ENCODE assay signal across 10 mouse cellular contexts in genomic region chr1:21068491-21068890, GRCm38 (mm10). TPM values are rescaled to one million over a fixed set of nuclear protein-coding genes. Genes with fewer than 3 reads are reported as not detected.
DNase-seq lines count a peak whose midpoint lies in the region; ATAC-seq and TF ChIP-seq lines count a peak whose summit lies in the region.
"Had no signal": no experiment of that assay in that cellular context is flagged by ENCODE, and none has a peak within 500 bp of the region (broad histone marks: within the 10 kb centered on the region; RNA-seq: fewer than 3 reads in every experiment).

No protein-coding gene starts in this region.

- no peak overlapping the region for H3K9ac ChIP-seq in liver, adult 2 months (ENCODE audit: low read depth, low read length)
- no peak overlapping the region for H3K9ac ChIP-seq in liver, postnatal 0 days (replicated peaks)

- no peak for TF ChIP-seq CTCF in liver, adult 2 months (IDR thresholded peaks at IDR 0.05; ENCODE audit: low read depth, low read length)
- no peak for TF ChIP-seq CTCF in liver, postnatal 0 days (IDR thresholded peaks at IDR 0.05; ENCODE audit: low read depth)

- no peak overlapping the region for H3K4me3 ChIP-seq in liver, adult 2 months (ENCODE audit: insufficient read depth, low read depth, low read length)
- no peak overlapping the region for H3K4me3 ChIP-seq in liver, postnatal 0 days (ENCODE audit: low read depth, low read length)

- peaks cover 14% of the 10 kb centered on the region; the same call in 1 of the 2 replicates for H3K79me2 ChIP-seq in liver, adult 2 months (ENCODE audit: control insufficient read depth, insufficient read depth, low read length)

- H3K4me1 ChIP-seq in liver, adult 2 months (ENCODE audit: control insufficient read depth, insufficient read depth, low read length), result peaks cover 14% of the 10 kb centered on the region
- peaks cover 20% of the 10 kb centered on the region for H3K4me1 ChIP-seq in liver, postnatal 0 days (ENCODE audit: insufficient read depth)

- no peaks in the 10 kb centered on the region for H3K9me3 ChIP-seq in liver, postnatal 0 days (ENCODE audit: low read length)

- TF ChIP-seq POLR2A in liver, adult 2 months (IDR thresholded peaks at IDR 0.05; ENCODE audit: extremely low read depth, insufficient read depth, low read length), result no peak

- no peak overlapping the region for H3K4me2 ChIP-seq in liver, postnatal 0 days (ENCODE audit: low read depth, low read length)

- ATAC-seq in liver, postnatal 0 days, result peak; percentile 81

- H3K36me3 ChIP-seq in liver, adult 2 months (ENCODE audit: control insufficient read depth, insufficient read depth, low read length), result no peaks in the 10 kb centered on the region
- H3K36me3 ChIP-seq in liver, postnatal 0 days (replicated peaks; ENCODE audit: insufficient read depth, low read length), result no peaks in the 10 kb centered on the region; the same call in 1 of the 2 replicates

- WGBS in liver, adult 2 months, result 38% methylated on average over 1 of the region's 1 CpGs
- 24% methylated on average over 1 of the region's 1 CpGs for WGBS in liver, postnatal 0 days (ENCODE audit: insufficient replicate concordance)

- no peak overlapping the region for H3K27ac ChIP-seq in liver, adult 2 months (replicated peaks; ENCODE audit: insufficient read depth, low read depth, low read length)
- 0 out of 2 replicates have a peak overlapping the region, but pooled peaks have one; percentile 5 for H3K27ac ChIP-seq in liver, postnatal 0 days (ENCODE audit: low read depth)

- no peak for TF ChIP-seq EP300 in liver, postnatal 0 days (IDR thresholded peaks at IDR 0.05; ENCODE audit: low read depth)

- peak; percentile 21 for DNase-seq in cerebellum, adult 11-12 months
- no peak for DNase-seq in cerebellum, postnatal 4 days (ENCODE audit: low spot score in 2 of 2)
- DNase-seq in liver, adult 2 months (ENCODE audit: extremely low read depth, low read depth, low spot score), result peak; percentile 71
- no peak for DNase-seq in liver
- DNase-seq in cerebellum, adult 9-11 months, result peak; percentile 14
- DNase-seq in liver, postnatal 0 days, result peak; percentile 31
- no peak for DNase-seq in left cerebral cortex, postnatal 10 days (ENCODE audit: extremely low spot score in 1 of 2, low spot score in 2 of 2)
- DNase-seq in layer of hippocampus, adult 9-10 months (ENCODE audit: low spot score), result no peak
- DNase-seq: kidney, adult 11 months; left cerebral cortex, postnatal 4 days had no signal

- intact Hi-C loops in left cerebral cortex, postnatal 10 days (cut with DNase I), result no loop called here

- no peaks in the 10 kb centered on the region for H3K27me3 ChIP-seq in liver, adult 2 months (ENCODE audit: control insufficient read depth, insufficient read depth, low read length)
- H3K27me3 ChIP-seq in liver, postnatal 0 days (ENCODE audit: insufficient read depth, low read length), result no peaks in the 10 kb centered on the region

RNA-seq across cellular contexts. Expression of gene Tram2, which starts 10.5 kb away (rescaled TPM):
- total RNA-seq in liver, adult 2 months (2014; rRNA removed), result 2.5 and 2.8 TPM in 2 replicates
- polyA plus RNA-seq in liver, adult 2 months (2012; rRNA removed), result 4.1 and 4.3 TPM in 2 replicates
- 5.5 and 6.5 TPM in 2 replicates for polyA plus RNA-seq in liver, postnatal 0 days (2015; fragmentation: Nextera tagmentation; extraction: Ambion mirVana)
- 1 to 10 TPM; 2.5 to 2.9 TPM for total RNA-seq in left cerebral cortex, postnatal 10 days (2021)

Comparison
In these comparisons a context has a peak if more than half of its experiments do, and no peak if none do; other contexts are left out.
1. DNase-seq: peak in cerebellum, adult 11-12 months (single experiment), liver, adult 2 months (single experiment), cerebellum, adult 9-11 months (single experiment) and liver, postnatal 0 days (single experiment); none in cerebellum, postnatal 4 days (0 of 2), liver (single experiment), left cerebral cortex, postnatal 10 days (0 of 2) and layer of hippocampus, adult 9-10 months (single experiment).